Mouse (Mus musculus) liver, embryonic 13.5 days (tissue): ENCODE data around the gene Wasl. TPM values are rescaled to one million over a fixed set of nuclear protein-coding genes. Genes with fewer than 3 reads are reported as not detected.

Experiments
- ATAC-seq: fragments of 200-750 bp; cut with Nextera tagmentation; 2 replicates; pipeline ENCODE4 v1.8.0; 2017; ENCODE audit warnings: low read depth, mild to moderate bottlenecking, moderate number of reproducible peaks, moderate library complexity
- DNase-seq: peaks from one replicate; pipeline ENCODE4 v3.0.0; 2022
- H3K27ac ChIP-seq: fragments of 300-500 bp; sonication (generic); 2 replicates; pipeline ENCODE4 v1.5.1; 2015; ENCODE audit warnings: moderate library complexity, mild to moderate bottlenecking, inconsistent platforms
- H3K27me3 ChIP-seq: fragments of 300-500 bp; sonication (generic); 2 replicates; pipeline ENCODE4 v1.6.1; 2015; ENCODE audit warnings: mild to moderate bottlenecking, inconsistent platforms
- H3K36me3 ChIP-seq: fragments of 300-500 bp; sonication (generic); 2 replicates; pipeline ENCODE4 v1.6.1; 2015; ENCODE audit warnings: mild to moderate bottlenecking, inconsistent platforms
- H3K4me1 ChIP-seq: fragments of 300-500 bp; sonication (generic); replicated peaks from 2 replicates; pipeline ENCODE4 v1.6.1; 2015; ENCODE audit warnings: inconsistent platforms
- H3K4me2 ChIP-seq: fragments of 300-500 bp; sonication (generic); 2 replicates; pipeline ENCODE4 v1.6.1; 2015; ENCODE audit warnings: inconsistent platforms, mild to moderate bottlenecking, moderate library complexity
- H3K4me3 ChIP-seq: fragments of 300-500 bp; sonication (generic); replicated peaks from 2 replicates; pipeline ENCODE4 v1.5.1; 2015; ENCODE audit warnings: mild to moderate bottlenecking, inconsistent platforms
- H3K9ac ChIP-seq: fragments of 300-500 bp; sonication (generic); 2 replicates; pipeline ENCODE4 v1.6.1; 2015; ENCODE audit warnings: mild to moderate bottlenecking, inconsistent platforms
- H3K9me3 ChIP-seq: fragments of 300-500 bp; sonication (generic); replicated peaks from 2 replicates; pipeline ENCODE4 v1.6.1; 2016; ENCODE audit warnings: inconsistent platforms
- WGBS: fragments of 180-500 bp; shearing (Covaris S2); methylation state at CpG from one replicate; pipeline ENCODE4 v1.1.7; 2015; ENCODE audit not compliant: insufficient replicate concordance; 5-methylcytosine and 5-hydroxymethylcytosine counted together
- polyA plus RNA-seq: library from polyadenylated mRNA; unstranded; fragments of >200 nt; fragmentation: Nextera tagmentation; extraction: Ambion mirVana; gene quantifications from 2 replicates; pipeline ENCODE4 v1.2.1, GENCODE M21; 2015

The Wasl gene
- polyA plus RNA-seq, 1 experiment from 2014 or later, result 22.6 TPM

DNA sequence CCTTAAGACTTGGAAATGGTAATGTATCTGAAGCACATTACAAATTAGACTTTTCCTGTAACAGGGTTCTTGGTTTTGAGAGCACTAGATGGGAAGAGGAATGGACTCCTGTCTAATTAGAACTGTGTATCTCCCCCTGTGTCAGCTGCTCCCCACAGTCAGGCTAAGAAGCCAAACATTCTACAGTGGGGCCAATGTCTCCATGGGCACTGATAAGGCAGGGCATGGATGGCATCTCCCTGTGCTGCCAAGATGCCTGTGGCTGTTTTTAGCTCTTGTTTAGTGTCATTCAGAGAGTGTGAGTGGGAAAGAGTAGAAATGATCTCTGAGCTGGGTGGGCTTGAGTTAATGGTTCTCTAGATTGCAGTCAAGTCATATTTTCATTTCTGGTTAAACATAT is 91.5 kb downstream of the Wasl start:
- ATAC-seq (no peak), DNase-seq (no peak)
- no peak overlapping the region for H3K27ac ChIP-seq

GRCm38 (mm10) chr6:24572431-24572830 is 92.4 kb downstream of the Wasl start:
- Histone ChIP-seq H3K4me2 (no peak overlapping the region), H3K4me3 (no peak overlapping the region), H3K36me3 (no peaks in the 10 kb centered on the region), H3K27ac (no peak overlapping the region), H3K27me3 (no peaks in the 10 kb centered on the region), H3K4me1 (no peaks in the 10 kb centered on the region), H3K9ac (no peak overlapping the region), H3K9me3 (no peaks in the 10 kb centered on the region)
- DNase-seq (no peak), ATAC-seq (no peak)
- WGBS, result 80% methylated on average over 14 of the region's 14 CpGs

More for the DNA sequence above, 91.5 kb downstream of the Wasl start:
- no peak overlapping the region for H3K4me2 ChIP-seq
- no peaks in the 10 kb centered on the region for H3K36me3 ChIP-seq
- H3K4me3 ChIP-seq, result no peak overlapping the region
- no peaks in the 10 kb centered on the region for H3K27me3 ChIP-seq
- no peaks in the 10 kb centered on the region for H3K9me3 ChIP-seq
- no peaks in the 10 kb centered on the region for H3K4me1 ChIP-seq
- no peak overlapping the region for H3K9ac ChIP-seq

DNA sequence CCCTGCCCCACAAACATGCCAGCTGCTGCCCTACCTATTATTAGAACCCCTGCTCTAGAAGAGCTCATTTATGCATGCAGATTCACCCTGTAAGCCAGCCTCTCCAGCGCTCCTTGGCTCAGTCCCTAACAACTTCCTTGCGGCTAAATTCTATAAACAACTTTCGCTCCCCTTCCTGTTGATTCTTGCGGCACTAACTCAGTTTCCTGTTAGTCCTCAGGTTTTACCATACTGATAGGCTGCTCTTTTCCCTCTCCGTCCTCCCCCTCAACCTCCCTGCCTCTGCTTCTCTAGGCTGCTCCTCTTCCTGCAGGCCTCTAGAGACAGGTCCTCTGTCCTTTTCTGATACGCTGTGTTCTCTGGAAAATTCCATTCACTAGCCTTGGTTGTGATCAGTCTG is 93.7 kb downstream of the Wasl start:
- no peaks in the 10 kb centered on the region for H3K9me3 ChIP-seq
- WGBS, result 28% methylated on average over 6 of the region's 6 CpGs
- H3K4me1 ChIP-seq, result no peaks in the 10 kb centered on the region
- no peak overlapping the region for H3K4me3 ChIP-seq
- no peak overlapping the region for H3K9ac ChIP-seq
- H3K4me2 ChIP-seq, result no peak overlapping the region
- H3K27me3 ChIP-seq, result no peaks in the 10 kb centered on the region
- ATAC-seq, result 0 out of 2 replicates have a peak, but pooled peaks have one; percentile 51
- no peaks in the 10 kb centered on the region for H3K36me3 ChIP-seq
- H3K27ac ChIP-seq, result no peak overlapping the region
- DNase-seq, result no peak

DNA sequence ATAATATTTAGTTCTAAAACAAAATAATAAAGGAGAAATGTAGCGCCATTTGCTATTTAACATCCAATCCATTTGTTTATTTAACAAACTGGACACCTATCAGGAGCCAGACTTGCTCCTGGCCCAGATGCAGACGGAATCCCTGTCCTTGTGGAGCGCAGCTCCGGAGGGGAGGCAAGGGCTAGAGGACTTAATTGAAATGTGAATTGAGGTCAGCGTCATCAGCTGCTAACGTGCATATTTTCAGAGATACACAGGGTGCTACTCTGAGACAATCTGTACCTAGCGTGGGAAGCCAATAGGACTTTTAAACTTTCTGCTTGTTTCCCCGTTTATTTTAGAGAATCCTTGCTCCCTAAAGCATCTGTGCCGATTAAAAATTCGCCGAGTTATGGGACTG is 94.5 kb downstream of the Wasl start:
- Histone ChIP-seq H3K9ac (no peak overlapping the region), H3K9me3 (no peaks in the 10 kb centered on the region), H3K27me3 (no peaks in the 10 kb centered on the region), H3K4me2 (no peak overlapping the region), H3K4me3 (no peak overlapping the region), H3K36me3 (no peaks in the 10 kb centered on the region), H3K4me1 (no peaks in the 10 kb centered on the region), H3K27ac (no peak overlapping the region)
- 70% methylated on average over 11 of the region's 11 CpGs for WGBS
- no peak for DNase-seq
- ATAC-seq, result no peak

DNA sequence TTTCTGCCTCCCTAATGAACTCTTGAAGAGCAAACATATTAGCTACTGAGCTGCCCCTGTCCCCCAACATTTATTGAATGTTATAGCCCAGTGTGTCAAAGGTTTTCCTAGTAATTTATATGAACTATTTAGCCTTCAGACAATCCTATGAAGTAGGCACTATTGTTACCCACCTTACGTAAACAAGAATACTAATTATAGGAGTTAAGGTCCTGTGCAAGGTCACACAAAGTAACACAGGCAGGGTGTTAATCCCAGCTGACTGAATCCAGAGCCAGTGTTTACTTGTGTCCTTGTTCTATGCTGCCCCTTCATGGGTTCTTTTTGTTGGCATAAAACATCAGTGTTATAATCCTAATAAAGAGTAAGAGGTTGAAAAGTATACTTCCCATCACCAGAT is 95.1 kb downstream of the Wasl start:
- Histone ChIP-seq H3K4me2 (no peak overlapping the region), H3K36me3 (no peaks in the 10 kb centered on the region), H3K9ac (no peak overlapping the region), H3K4me3 (no peak overlapping the region), H3K27me3 (no peaks in the 10 kb centered on the region), H3K4me1 (no peaks in the 10 kb centered on the region), H3K27ac (no peak overlapping the region), H3K9me3 (no peaks in the 10 kb centered on the region)
- DNase-seq (no peak), ATAC-seq (no peak)
- WGBS, result 71% methylated on average over 1 of the region's 1 CpGs

DNA sequence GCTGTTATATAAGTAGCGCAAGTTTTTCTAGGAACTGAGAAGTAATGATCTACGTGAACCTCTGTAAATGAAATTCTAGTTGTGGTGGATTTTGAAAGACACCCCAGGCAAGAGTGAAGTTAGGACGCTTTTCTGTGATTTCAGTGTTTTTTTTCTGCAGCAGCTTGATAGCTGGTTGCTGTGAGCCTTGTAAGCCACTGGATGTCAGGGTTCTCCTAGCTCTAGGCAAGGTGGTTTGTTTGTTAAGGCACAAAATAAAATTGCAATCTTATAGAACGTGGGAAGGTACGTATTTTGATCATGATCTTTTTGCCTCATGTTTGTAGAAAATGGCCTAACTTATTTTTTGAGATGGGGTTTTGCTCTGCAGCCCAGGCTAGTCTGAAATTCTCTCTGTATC is 95.8 kb downstream of the Wasl start:
- Histone ChIP-seq H3K9me3 (no peaks in the 10 kb centered on the region), H3K4me3 (no peak overlapping the region), H3K27me3 (no peaks in the 10 kb centered on the region), H3K4me2 (no peak overlapping the region), H3K27ac (no peak overlapping the region), H3K4me1 (no peaks in the 10 kb centered on the region), H3K9ac (no peak overlapping the region), H3K36me3 (no peaks in the 10 kb centered on the region)
- 63% methylated on average over 5 of the region's 5 CpGs for WGBS
- ATAC-seq, result no peak
- no peak for DNase-seq

DNA sequence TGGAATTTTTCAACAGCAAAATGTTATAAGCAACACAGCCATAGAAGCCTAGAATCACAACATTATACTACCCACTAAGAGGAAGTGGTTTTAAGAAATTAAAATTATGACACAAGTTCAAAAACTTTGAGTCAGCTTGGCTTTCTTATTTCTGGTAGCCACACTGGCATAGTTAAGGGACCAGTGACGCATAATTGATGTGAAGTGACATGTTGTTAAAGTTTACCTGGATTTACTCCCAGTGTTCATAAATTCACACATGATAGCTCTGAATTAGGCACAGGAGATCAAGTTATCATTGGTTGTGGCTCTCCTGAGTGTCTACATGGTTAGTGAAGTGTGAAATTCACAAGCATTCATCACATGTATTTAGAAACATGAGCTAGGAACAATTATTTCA is 99.9 kb downstream of the Wasl start:
- Histone ChIP-seq H3K4me2 (no peak overlapping the region), H3K4me1 (no peaks in the 10 kb centered on the region), H3K4me3 (no peak overlapping the region), H3K36me3 (no peaks in the 10 kb centered on the region), H3K9me3 (no peaks in the 10 kb centered on the region), H3K9ac (no peak overlapping the region), H3K27ac (no peak overlapping the region), H3K27me3 (no peaks in the 10 kb centered on the region)
- 88% methylated on average over 1 of the region's 1 CpGs for WGBS
- DNase-seq (no peak), ATAC-seq (no peak)

- Histone ChIP-seq H3K4me3 (no peak overlapping the region), H3K36me3 (no peaks in the 10 kb centered on the region), H3K4me2 (no peak overlapping the region), H3K27me3 (no peaks in the 10 kb centered on the region), H3K9ac (no peak overlapping the region), H3K9me3 (no peaks in the 10 kb centered on the region), H3K4me1 (no peaks in the 10 kb centered on the region), H3K27ac (no peak overlapping the region)
- 62% methylated on average over 9 of the region's 9 CpGs for WGBS
- ATAC-seq (no peak), DNase-seq (no peak)
These were observed 100.7 kb downstream of the Wasl start for GRCm38 (mm10) chr6:24564081-24564480.

Other genes with a start within 250 kb of the Wasl start
- not detected in 2 replicates for gene Iqub, start 149.9 kb downstream of the Wasl start, polyA plus RNA-seq
- gene Ndufa5, start 137.0 kb downstream of the Wasl start, polyA plus RNA-seq, result 279 and 307 TPM in 2 replicates
- not detected in 2 replicates for gene Asb15, start 136.9 kb downstream of the Wasl start, polyA plus RNA-seq
- 0.09 and 0.14 TPM in 2 replicates for gene Lmod2, start 67.2 kb downstream of the Wasl start, polyA plus RNA-seq
- gene Hyal6, start 68.2 kb upstream of the Wasl start, polyA plus RNA-seq, result 0.02 TPM in 1 of 2 replicates, not detected in the other
- not detected in 2 replicates for gene Hyal4, start 83.3 kb upstream of the Wasl start, polyA plus RNA-seq
- not detected in 2 replicates for gene Spam1, start 126.2 kb upstream of the Wasl start, polyA plus RNA-seq
- not detected in 2 replicates for gene Hyal5, start 193.0 kb upstream of the Wasl start, polyA plus RNA-seq